ENCODE assay signal across 11 mouse cellular contexts in genomic region chr10:3864196-3864540, GRCm38 (mm10).
DNase-seq lines count a peak whose midpoint lies in the region; ATAC-seq lines count a peak whose summit lies in the region.
"Had no signal": no experiment of that assay in that cellular context is flagged by ENCODE, and none has a peak within 500 bp of the region (broad histone marks: within the 10 kb centered on the region; RNA-seq: fewer than 3 reads in every experiment).

No protein-coding gene starts in this region.

- no peak overlapping the region for H3K27ac ChIP-seq in kidney, embryonic 15.5 days
- peak overlapping the region; percentile 85 for H3K27ac ChIP-seq in embryonic facial prominence, embryonic 12.5 days
- peak overlapping the region; percentile 45 for H3K27ac ChIP-seq in hindbrain, embryonic 13.5 days
- 0 out of 2 replicates have a peak overlapping the region, but pooled peaks have one; percentile 36 for H3K27ac ChIP-seq in midbrain, embryonic 16.5 days (ENCODE audit: low read length)

- no peak for ATAC-seq in kidney, embryonic 15.5 days (replicated peaks; ENCODE audit: low FRiP score)
- ATAC-seq in embryonic facial prominence, embryonic 12.5 days (ENCODE audit: insufficient number of reproducible peaks, insufficient read depth, low FRiP score, low TSS enrichment): 0 out of 2 replicates have a peak, but pooled peaks have one; percentile 61
- ATAC-seq in hindbrain, embryonic 13.5 days (ENCODE audit: low FRiP score): peak; percentile 67; the same call in 1 of the 2 replicates
- peak; percentile 66; the same call in 1 of the 2 replicates for ATAC-seq in midbrain, embryonic 16.5 days
- no peak for ATAC-seq in megakaryocyte-erythroid progenitor cell, adult 5-6 weeks (replicated peaks; ENCODE audit: low FRiP score, low TSS enrichment, poor library complexity, severe bottlenecking)

- H3K4me2 ChIP-seq in kidney, embryonic 15.5 days: 0 out of 2 replicates have a peak overlapping the region, but pooled peaks have one; percentile 3
- peak overlapping the region; percentile 48 for H3K4me2 ChIP-seq in embryonic facial prominence, embryonic 12.5 days (replicated peaks)
- peak overlapping the region; percentile 50 for H3K4me2 ChIP-seq in hindbrain, embryonic 13.5 days
- peak overlapping the region; percentile 61 for H3K4me2 ChIP-seq in midbrain, embryonic 16.5 days (ENCODE audit: low read length)

- H3K9ac ChIP-seq in kidney, embryonic 15.5 days: no peak overlapping the region
- H3K9ac ChIP-seq in embryonic facial prominence, embryonic 12.5 days: 0 out of 2 replicates have a peak overlapping the region, but pooled peaks have one; percentile 24
- peak overlapping the region; percentile 36; the same call in 1 of the 2 replicates for H3K9ac ChIP-seq in hindbrain, embryonic 13.5 days
- peak overlapping the region; percentile 54; the same call in 1 of the 2 replicates for H3K9ac ChIP-seq in midbrain, embryonic 16.5 days (ENCODE audit: low read depth, low read length)

- no peak for DNase-seq in kidney, postnatal 25 days
- DNase-seq in urinary bladder, adult 18-20 months (ENCODE audit: low spot score in 2 of 2): no peak
- no peak for DNase-seq in c-Kit-positive CD71-positive TER-119-positive erythroid progenitor cells, embryonic 14.5 days (ENCODE audit: low spot score)
- DNase-seq: kidney, adult 8-10 months; right cerebral cortex, postnatal 14 days; thymus, adult 2 months had no signal

- no peak overlapping the region for H3K4me3 ChIP-seq in kidney, embryonic 15.5 days (replicated peaks)
- H3K4me3 ChIP-seq in embryonic facial prominence, embryonic 12.5 days: peak overlapping the region; percentile 20
- peak overlapping the region; percentile 24 for H3K4me3 ChIP-seq in hindbrain, embryonic 13.5 days
- peak overlapping the region; percentile 24 for H3K4me3 ChIP-seq in midbrain, embryonic 16.5 days (ENCODE audit: low read depth, low read length)

- peaks cover 12% of the 10 kb centered on the region for H3K4me1 ChIP-seq in kidney, embryonic 15.5 days
- peaks cover 36% of the 10 kb centered on the region for H3K4me1 ChIP-seq in embryonic facial prominence, embryonic 12.5 days
- H3K4me1 ChIP-seq in hindbrain, embryonic 13.5 days (replicated peaks): peaks cover 20% of the 10 kb centered on the region
- H3K4me1 ChIP-seq in midbrain, embryonic 16.5 days (ENCODE audit: control insufficient read depth, insufficient read depth, low read length): peaks cover 12% of the 10 kb centered on the region

- 49% methylated on average over 6 of the region's 6 CpGs for WGBS in kidney, embryonic 15.5 days
- WGBS in embryonic facial prominence, embryonic 12.5 days: 15% methylated on average over 6 of the region's 6 CpGs
- WGBS in hindbrain, embryonic 13.5 days: 20% methylated on average over 6 of the region's 6 CpGs
- WGBS in midbrain, embryonic 16.5 days: 2% methylated on average over 6 of the region's 6 CpGs

- H3K36me3 ChIP-seq in kidney, embryonic 15.5 days: no peaks in the 10 kb centered on the region
- no peaks in the 10 kb centered on the region for H3K36me3 ChIP-seq in embryonic facial prominence, embryonic 12.5 days
- no peaks in the 10 kb centered on the region for H3K36me3 ChIP-seq in hindbrain, embryonic 13.5 days
- H3K36me3 ChIP-seq in midbrain, embryonic 16.5 days (ENCODE audit: control insufficient read depth, insufficient read depth, low read length): no peaks in the 10 kb centered on the region

- H3K9me3 ChIP-seq in kidney, embryonic 15.5 days (replicated peaks): no peaks in the 10 kb centered on the region
- H3K9me3 ChIP-seq in embryonic facial prominence, embryonic 12.5 days: no peaks in the 10 kb centered on the region
- no peaks in the 10 kb centered on the region for H3K9me3 ChIP-seq in hindbrain, embryonic 13.5 days
- no peaks in the 10 kb centered on the region for H3K9me3 ChIP-seq in midbrain, embryonic 16.5 days (replicated peaks; ENCODE audit: control insufficient read depth, low read length, poor library complexity, severe bottlenecking)

- no peaks in the 10 kb centered on the region for H3K27me3 ChIP-seq in kidney, embryonic 15.5 days
- no peaks in the 10 kb centered on the region for H3K27me3 ChIP-seq in embryonic facial prominence, embryonic 12.5 days
- H3K27me3 ChIP-seq in hindbrain, embryonic 13.5 days: no peaks in the 10 kb centered on the region
- H3K27me3 ChIP-seq in midbrain, embryonic 16.5 days (ENCODE audit: control insufficient read depth, insufficient read depth, low read depth, low read length): no peaks in the 10 kb centered on the region

Comparison
In these comparisons a context has a peak if more than half of its experiments do, and no peak if none do; other contexts are left out.
1. ATAC-seq: peak in embryonic facial prominence, embryonic 12.5 days (single experiment), hindbrain, embryonic 13.5 days (single experiment) and midbrain, embryonic 16.5 days (single experiment); none in kidney, embryonic 15.5 days (single experiment) and megakaryocyte-erythroid progenitor cell, adult 5-6 weeks (single experiment).
2. H3K4me2 ChIP-seq: peak in every context shown above with its lines; median percentile 61 in midbrain, embryonic 16.5 days; 50 in hindbrain, embryonic 13.5 days; 48 in embryonic facial prominence, embryonic 12.5 days; 3 in kidney, embryonic 15.5 days.